Mouse (Mus musculus): ENCODE data around the gene Slfnl1.

Slfnl1 gene

DNA sequence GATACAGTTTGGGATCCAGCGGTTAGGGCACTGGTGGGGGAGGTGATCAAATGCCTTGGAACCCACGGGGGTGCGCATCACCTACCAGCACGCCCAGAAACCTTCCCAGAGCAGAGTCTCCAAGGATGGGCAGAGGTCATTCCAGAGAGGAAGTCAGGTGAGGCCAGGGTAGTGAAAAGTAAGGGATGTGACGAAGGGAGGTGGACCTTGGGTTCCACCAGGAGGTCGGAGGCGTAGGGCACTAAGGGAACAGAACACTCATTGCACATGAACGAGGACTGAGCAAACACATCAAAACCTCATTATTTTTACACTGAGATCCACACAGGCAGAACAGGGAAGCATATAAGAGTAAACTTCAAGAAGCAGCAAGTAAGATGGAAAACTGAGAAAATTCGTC is 49.7 kb downstream of the Slfnl1 start:
- no peak for DNase-seq (ENCODE audit: low read depth, low spot score)
